Mouse (Mus musculus) T-helper 17 cell (primary cell): ENCODE data around the gene Dirc2.

Experiments used
- in situ Hi-C, 2 experiments: fragments of 300-600 bp; cut with MboI, MseI; formaldehyde crosslinking; loops; 1 replicate in 1 of 2; 2 replicates in 1 of 2; pipeline ENCODE4 v1.15.1; 2025; ENCODE audit warnings: high pct_unique_total_duplicates in 2 of 2

The Dirc2 gene

GRCm38 (mm10) chr16:35696103-35696502, 73.1 kb downstream of the Dirc2 start:
- in situ Hi-C loops, result no loop called here

GRCm38 (mm10) chr16:35694250-35694846, 74.8 kb downstream of the Dirc2 start:
- in situ Hi-C loops, result no loop called here

GRCm38 (mm10) chr16:35691606-35692005, 77.5 kb downstream of the Dirc2 start:
- in situ Hi-C loops, result no loop called here

GRCm38 (mm10) chr16:35686491-35686890, 82.7 kb downstream of the Dirc2 start:
- in situ Hi-C loops, result no loop called here

GRCm38 (mm10) chr16:35685027-35685426, 84.1 kb downstream of the Dirc2 start:
- in situ Hi-C loops, result no loop called here

GRCm38 (mm10) chr16:35681327-35682108, 87.6 kb downstream of the Dirc2 start:
- in situ Hi-C loops, result no loop called here

- in situ Hi-C loops, result no loop called here
Measured at GRCm38 (mm10) chr16:35678476-35678875, 90.7 kb downstream of the Dirc2 start.

GRCm38 (mm10) chr16:35677511-35678113, 91.5 kb downstream of the Dirc2 start:
- in situ Hi-C loops, result no loop called here

GRCm38 (mm10) chr16:35664847-35665246, 104.3 kb downstream of the Dirc2 start:
- in situ Hi-C loops, result no loop called here

GRCm38 (mm10) chr16:35663831-35664414, 105.2 kb downstream of the Dirc2 start:
- in situ Hi-C loops, result no loop called here

GRCm38 (mm10) chr16:35660222-35660621, 108.9 kb downstream of the Dirc2 start:
- in situ Hi-C loops, result no loop called here

GRCm38 (mm10) chr16:35653951-35654350, 115.2 kb downstream of the Dirc2 start:
- in situ Hi-C loops, result no loop called here

GRCm38 (mm10) chr16:35652706-35653105, 116.5 kb downstream of the Dirc2 start:
- in situ Hi-C loops, result no loop called here

- in situ Hi-C loops, result no loop called here
Measured at GRCm38 (mm10) chr16:35652206-35652605, 117.0 kb downstream of the Dirc2 start.

GRCm38 (mm10) chr16:35648862-35649261, 120.3 kb downstream of the Dirc2 start:
- in situ Hi-C loops, result no loop called here
